Mouse (Mus musculus) cerebellum, adult 2 months (tissue): ENCODE measurements around the gene Nanog. TPM values are rescaled to one million over a fixed set of nuclear protein-coding genes. Genes with fewer than 3 reads are reported as not detected.
A peak's percentile ranks its signal among the peaks of the same experiment; 100 is the strongest.

Experiments
- DNase-seq, 2 experiments: peaks; one replicate each; pipeline ENCODE4 v3.0.0; 2021
- H3K27ac ChIP-seq: fragments of 200-500 bp; 2 replicates; pipeline ENCODE4 v1.5.1; 2012; ENCODE audit warnings: low read length, control low read depth, inconsistent platforms; ENCODE audit not compliant: insufficient read depth
- H3K27me3 ChIP-seq: fragments of 200-500 bp; 2 replicates; pipeline ENCODE4 v1.6.1; 2012; ENCODE audit warnings: inconsistent platforms, mild to moderate bottlenecking, low read length, moderate library complexity; ENCODE audit not compliant: control insufficient read depth, insufficient read depth
- H3K4me1 ChIP-seq: fragments of 200-500 bp; 2 replicates; pipeline ENCODE4 v1.6.1; 2011; ENCODE audit warnings: low read length; ENCODE audit not compliant: control insufficient read depth, insufficient read depth
- H3K4me3 ChIP-seq: fragments of 200-500 bp; replicated peaks from 2 replicates; pipeline ENCODE3; 2011; ENCODE audit warnings: mild to moderate bottlenecking, low read depth, low read length, control low read depth; ENCODE audit not compliant: insufficient read depth
- CTCF ChIP-seq: fragments of 200-500 bp; IDR thresholded peaks from 2 replicates; pipeline ENCODE4 v1.5.1; 2011; ENCODE audit warnings: low read depth, mild to moderate bottlenecking, control low read depth, low read length, moderate library complexity, borderline replicate concordance; ENCODE audit not compliant: insufficient read depth
- POLR2A ChIP-seq: fragments of 200-500 bp; IDR thresholded peaks from 2 replicates; pipeline ENCODE4 v1.6.1; 2011; ENCODE audit warnings: low read length, control low read depth, borderline replicate concordance; ENCODE audit not compliant: insufficient read depth
- WGBS: fragments of 180-500 bp; shearing (Covaris S2); methylation state at CpG from one replicate; pipeline ENCODE4 v1.1.7; 2018; 5-methylcytosine and 5-hydroxymethylcytosine counted together
- polyA plus RNA-seq: library from polyadenylated mRNA; depleted of rRNA; stranded (reverse); fragments of >200 nt; gene quantifications from 2 replicates; pipeline ENCODE4 v1.2.3, GENCODE M21; 2012; rRNA removed

The Nanog gene
- 0.07 and 0.13 TPM in 2 replicates for polyA plus RNA-seq

GRCm38 (mm10) chr6:122707036-122707800 lies at the start of gene Nanog:
Gene Nanog (plus strand): TSS chr6:122707489.
- Histone ChIP-seq H3K27ac (no peak within 1 kb of the TSS), H3K27me3 (no peaks in the 10 kb centered on the region; the same call in 1 of the 2 replicates), H3K4me3 (no peak within 1 kb of the TSS), H3K4me1 (0 out of 2 replicates have a peak, but pooled peaks cover 3% of the 10 kb centered on the region)
- 45% methylated on average over 12 of the region's 12 CpGs for WGBS
- DNase-seq: no peak
- TF ChIP-seq POLR2A (no peak), CTCF (no peak)

GRCm38 (mm10) chr6:122657630-122658029 lies 49.7 kb upstream of the Nanog start:
- no peaks in the 10 kb centered on the region for H3K27me3 ChIP-seq
- H3K4me1 ChIP-seq: no peaks in the 10 kb centered on the region
- H3K27ac ChIP-seq: no peak overlapping the region
- DNase-seq: no peak
- WGBS: 85% methylated on average over 5 of the region's 5 CpGs
- no peak overlapping the region for H3K4me3 ChIP-seq
- no peak for TF ChIP-seq CTCF
- no peak for TF ChIP-seq POLR2A

GRCm38 (mm10) chr6:122659567-122659966 lies 47.7 kb upstream of the Nanog start:
- TF ChIP-seq POLR2A: no peak
- no peak for TF ChIP-seq CTCF
- Histone ChIP-seq H3K4me3 (no peak overlapping the region), H3K4me1 (peaks cover 2% of the 10 kb centered on the region; the same call in 1 of the 2 replicates), H3K27ac (no peak overlapping the region), H3K27me3 (no peaks in the 10 kb centered on the region)
- WGBS: 34% methylated on average over 7 of the region's 7 CpGs
- DNase-seq: no peak

- Histone ChIP-seq H3K4me1 (peaks cover 2% of the 10 kb centered on the region; the same call in 1 of the 2 replicates), H3K4me3 (no peak overlapping the region), H3K27ac (no peak overlapping the region), H3K27me3 (no peaks in the 10 kb centered on the region)
- TF ChIP-seq CTCF: peak; percentile 67; the same call in 1 of the 2 replicates
- TF ChIP-seq POLR2A: no peak
- peak; percentile 45 to 56 for DNase-seq
- WGBS: 32% methylated on average over 8 of the region's 8 CpGs
Measured at GRCm38 (mm10) chr6:122660601-122661379, 46.5 kb upstream of the Nanog start.

- peaks cover 2% of the 10 kb centered on the region; the same call in 1 of the 2 replicates for H3K4me1 ChIP-seq
- TF ChIP-seq POLR2A (no peak), CTCF (no peak)
- WGBS: 43% methylated on average over 22 of the region's 22 CpGs
- H3K27ac ChIP-seq: no peak overlapping the region
- DNase-seq: no peak
- H3K27me3 ChIP-seq: no peaks in the 10 kb centered on the region
- no peak overlapping the region for H3K4me3 ChIP-seq
Measured at GRCm38 (mm10) chr6:122662551-122663264, 44.6 kb upstream of the Nanog start.

- Histone ChIP-seq H3K27me3 (no peaks in the 10 kb centered on the region), H3K4me3 (no peak overlapping the region), H3K4me1 (peaks cover 2% of the 10 kb centered on the region; the same call in 1 of the 2 replicates), H3K27ac (no peak overlapping the region)
- no peak for DNase-seq
- TF ChIP-seq CTCF (no peak), POLR2A (no peak)
- WGBS: 67% methylated on average over 14 of the region's 14 CpGs
Measured at GRCm38 (mm10) chr6:122663596-122664206, 43.6 kb upstream of the Nanog start.

GRCm38 (mm10) chr6:122665866-122666265 lies 41.4 kb upstream of the Nanog start:
- Histone ChIP-seq H3K4me1 (peaks cover 6% of the 10 kb centered on the region), H3K4me3 (no peak overlapping the region), H3K27me3 (no peaks in the 10 kb centered on the region), H3K27ac (no peak overlapping the region)
- DNase-seq: no peak
- TF ChIP-seq POLR2A: no peak
- TF ChIP-seq CTCF: no peak
- WGBS: 20% methylated on average over 7 of the region's 7 CpGs
